Mouse (Mus musculus) ES-Bruce4 (cell line): ENCODE results near the gene Hsd17b12. TPM values are rescaled to one million over a fixed set of nuclear protein-coding genes. Genes with fewer than 3 reads are reported as not detected.

Source experiments
- H3K27ac ChIP-seq: 2 replicates; pipeline ENCODE4 v1.5.1; 2012; ENCODE audit warnings: low read length, inconsistent platforms; ENCODE audit not compliant: insufficient read depth
- H3K27me3 ChIP-seq: 2 replicates; pipeline ENCODE4 v1.6.1; 2012; ENCODE audit warnings: mild to moderate bottlenecking, low read length, inconsistent platforms; ENCODE audit not compliant: control insufficient read depth, poor library complexity, insufficient read depth, severe bottlenecking
- H3K36me3 ChIP-seq: 2 replicates; pipeline ENCODE4 v1.6.1; 2012; ENCODE audit warnings: inconsistent platforms, mild to moderate bottlenecking, low read length, moderate library complexity; ENCODE audit not compliant: control insufficient read depth, poor library complexity, insufficient read depth, severe bottlenecking
- H3K4me1 ChIP-seq: one replicate; pipeline ENCODE4 v1.8.1; 2011; ENCODE audit warnings: low read length; ENCODE audit not compliant: control insufficient read depth, insufficient read depth
- H3K4me3 ChIP-seq: 2 replicates; pipeline ENCODE4 v1.5.1; 2011; ENCODE audit warnings: low read depth, mild to moderate bottlenecking, low read length
- H3K9ac ChIP-seq: 2 replicates; pipeline ENCODE4 v1.6.1; 2012; ENCODE audit warnings: low read depth, mild to moderate bottlenecking, inconsistent platforms; ENCODE audit not compliant: poor library complexity, severe bottlenecking
- H3K9me3 ChIP-seq: replicated peaks from 2 replicates; pipeline ENCODE4 v1.6.1; 2012; ENCODE audit warnings: mild to moderate bottlenecking, low read length, inconsistent platforms; ENCODE audit not compliant: control insufficient read depth, poor library complexity, insufficient read depth, severe bottlenecking
- CTCF ChIP-seq: IDR thresholded peaks from one replicate; pipeline ENCODE4 v1.8.1; 2011; ENCODE audit warnings: low read depth, low read length
- EP300 ChIP-seq: IDR thresholded peaks from 2 replicates; pipeline ENCODE4 v1.6.1; 2011; ENCODE audit warnings: low read depth, low read length; ENCODE audit not compliant: insufficient read depth
- POLR2A ChIP-seq: IDR thresholded peaks from one replicate; pipeline ENCODE4 v1.8.1; 2011; ENCODE audit warnings: low read length; ENCODE audit not compliant: insufficient read depth
- polyA plus RNA-seq: library from polyadenylated mRNA; stranded (reverse); fragments of >200 nt; gene quantifications from 2 replicates; pipeline ENCODE4 v1.2.4, GENCODE M21; 2011; ENCODE audit warnings: low read depth; ENCODE audit not compliant: missing spikeins, insufficient read depth, insufficient read length

The Hsd17b12 gene
- polyA plus RNA-seq, 1 experiment: 101 TPM

GRCm38 (mm10) chr2:94122182-94123041 lies 35.4 kb downstream of the Hsd17b12 start:
- no peaks in the 10 kb centered on the region for H3K27me3 ChIP-seq
- H3K9ac ChIP-seq: no peak overlapping the region
- no peak overlapping the region for H3K27ac ChIP-seq
- H3K36me3 ChIP-seq: no peaks in the 10 kb centered on the region
- H3K4me3 ChIP-seq: no peak overlapping the region
- no peaks in the 10 kb centered on the region for H3K4me1 ChIP-seq
- TF ChIP-seq CTCF (no peak), EP300 (no peak), POLR2A (no peak)
- H3K9me3 ChIP-seq: no peaks in the 10 kb centered on the region

GRCm38 (mm10) chr2:94103758-94104157 lies 54.0 kb downstream of the Hsd17b12 start:
- Histone ChIP-seq H3K4me3 (no peak overlapping the region), H3K9me3 (no peaks in the 10 kb centered on the region), H3K9ac (no peak overlapping the region), H3K27me3 (no peaks in the 10 kb centered on the region), H3K4me1 (no peaks in the 10 kb centered on the region), H3K27ac (no peak overlapping the region), H3K36me3 (no peaks in the 10 kb centered on the region)
- TF ChIP-seq CTCF (no peak), EP300 (no peak), POLR2A (no peak)

GRCm38 (mm10) chr2:94089901-94090300 lies 67.9 kb downstream of the Hsd17b12 start:
- Histone ChIP-seq H3K27ac (no peak overlapping the region), H3K9me3 (no peaks in the 10 kb centered on the region), H3K27me3 (no peaks in the 10 kb centered on the region), H3K4me1 (no peaks in the 10 kb centered on the region), H3K9ac (no peak overlapping the region), H3K36me3 (no peaks in the 10 kb centered on the region), H3K4me3 (no peak overlapping the region)
- TF ChIP-seq CTCF (no peak), POLR2A (no peak), EP300 (no peak)

GRCm38 (mm10) chr2:94069482-94069881 lies 88.3 kb downstream of the Hsd17b12 start:
- Histone ChIP-seq H3K9me3 (no peaks in the 10 kb centered on the region), H3K4me1 (no peaks in the 10 kb centered on the region), H3K4me3 (no peak overlapping the region), H3K27ac (no peak overlapping the region), H3K27me3 (no peaks in the 10 kb centered on the region), H3K9ac (no peak overlapping the region), H3K36me3 (no peaks in the 10 kb centered on the region)
- no peak for TF ChIP-seq POLR2A
- no peak for TF ChIP-seq EP300
- no peak for TF ChIP-seq CTCF

GRCm38 (mm10) chr2:94066540-94067135 lies 91.1 kb downstream of the Hsd17b12 start:
- no peaks in the 10 kb centered on the region for H3K4me1 ChIP-seq
- no peak for TF ChIP-seq EP300
- no peak for TF ChIP-seq CTCF
- no peak for TF ChIP-seq POLR2A
- H3K36me3 ChIP-seq: no peaks in the 10 kb centered on the region
- no peak overlapping the region for H3K4me3 ChIP-seq
- H3K27me3 ChIP-seq: no peaks in the 10 kb centered on the region
- H3K9ac ChIP-seq: no peak overlapping the region
- no peak overlapping the region for H3K27ac ChIP-seq
- no peaks in the 10 kb centered on the region for H3K9me3 ChIP-seq

GRCm38 (mm10) chr2:94066120-94066519 lies 91.6 kb downstream of the Hsd17b12 start:
- no peak overlapping the region for H3K9ac ChIP-seq
- no peak overlapping the region for H3K4me3 ChIP-seq
- no peak for TF ChIP-seq EP300
- no peak for TF ChIP-seq CTCF
- TF ChIP-seq POLR2A: no peak
- H3K27ac ChIP-seq: no peak overlapping the region
- H3K36me3 ChIP-seq: no peaks in the 10 kb centered on the region
- H3K27me3 ChIP-seq: no peaks in the 10 kb centered on the region
- no peaks in the 10 kb centered on the region for H3K9me3 ChIP-seq
- H3K4me1 ChIP-seq: no peaks in the 10 kb centered on the region
